Mouse (Mus musculus): ENCODE measurements around the gene Ngly1. TPM values are rescaled to one million over a fixed set of nuclear protein-coding genes. Genes with fewer than 3 reads are reported as not detected.
"Not testable (repeated sequence)": the region's sequence is repeated elsewhere in the genome, so short reads cannot be mapped to it uniquely, and the experiment has no call there.

The Ngly1 gene
- polyA plus RNA-seq, 1 experiment: 45.4 TPM

- H3K4me1 ChIP-seq (replicated peaks; ENCODE audit: control insufficient read depth, insufficient read depth, low read length): no peaks in the 10 kb centered on the region
- H3K27ac ChIP-seq (ENCODE audit: control insufficient read depth, insufficient read depth, low read length): no peak overlapping the region
- no peak for TF ChIP-seq POLR2A (IDR thresholded peaks at IDR 0.05; ENCODE audit: control insufficient read depth, extremely low read depth, insufficient read depth, low read length, poor library complexity)
- TF ChIP-seq CTCF (IDR thresholded peaks at IDR 0.05; ENCODE audit: borderline replicate concordance, control insufficient read depth, extremely low read depth, insufficient read depth, low read length, poor library complexity): no peak
- no peak for DNase-seq
- WGBS: 85% methylated on average over 2 of the region's 2 CpGs
- H3K4me3 ChIP-seq (ENCODE audit: control insufficient read depth, insufficient read depth, low read length): no peak overlapping the region
- no peaks in the 10 kb centered on the region for H3K27me3 ChIP-seq (ENCODE audit: control insufficient read depth, insufficient read depth, low read length)
- peaks cover 14% of the 10 kb centered on the region for H3K36me3 ChIP-seq (ENCODE audit: control insufficient read depth, insufficient read depth, low read length)
Measured at GRCm38 (mm10) chr14:16296816-16297468, 47.9 kb downstream of the Ngly1 start.

- no peak overlapping the region for H3K4me3 ChIP-seq (ENCODE audit: control insufficient read depth, insufficient read depth, low read length)
- H3K27me3 ChIP-seq (ENCODE audit: control insufficient read depth, insufficient read depth, low read length): no peaks in the 10 kb centered on the region
- peaks cover 5% of the 10 kb centered on the region for H3K36me3 ChIP-seq (ENCODE audit: control insufficient read depth, insufficient read depth, low read length)
- 97% methylated on average over 5 of the region's 5 CpGs for WGBS
- H3K27ac ChIP-seq (ENCODE audit: control insufficient read depth, insufficient read depth, low read length): no peak overlapping the region
- TF ChIP-seq CTCF (IDR thresholded peaks at IDR 0.05; ENCODE audit: borderline replicate concordance, control insufficient read depth, extremely low read depth, insufficient read depth, low read length, poor library complexity) (no peak), POLR2A (IDR thresholded peaks at IDR 0.05; ENCODE audit: control insufficient read depth, extremely low read depth, insufficient read depth, low read length, poor library complexity) (no peak)
- no peaks in the 10 kb centered on the region for H3K4me1 ChIP-seq (replicated peaks; ENCODE audit: control insufficient read depth, insufficient read depth, low read length)
- no peak for DNase-seq
Measured at GRCm38 (mm10) chr14:16301735-16302134, 52.7 kb downstream of the Ngly1 start.

- TF ChIP-seq CTCF (IDR thresholded peaks at IDR 0.05; ENCODE audit: borderline replicate concordance, control insufficient read depth, extremely low read depth, insufficient read depth, low read length, poor library complexity) (no peak), POLR2A (IDR thresholded peaks at IDR 0.05; ENCODE audit: control insufficient read depth, extremely low read depth, insufficient read depth, low read length, poor library complexity) (no peak)
- Histone ChIP-seq H3K27me3 (ENCODE audit: control insufficient read depth, insufficient read depth, low read length) (no peaks in the 10 kb centered on the region), H3K36me3 (ENCODE audit: control insufficient read depth, insufficient read depth, low read length) (peaks cover 5% of the 10 kb centered on the region), H3K27ac (ENCODE audit: control insufficient read depth, insufficient read depth, low read length) (no peak overlapping the region), H3K4me3 (ENCODE audit: control insufficient read depth, insufficient read depth, low read length) (no peak overlapping the region), H3K4me1 (replicated peaks; ENCODE audit: control insufficient read depth, insufficient read depth, low read length) (no peaks in the 10 kb centered on the region)
- DNase-seq: no peak
- WGBS: 79% methylated on average over 1 of the region's 1 CpGs
Measured at GRCm38 (mm10) chr14:16302688-16303087, 53.6 kb downstream of the Ngly1 start.

- WGBS: 94% methylated on average over 6 of the region's 6 CpGs
- Histone ChIP-seq H3K4me1 (replicated peaks; ENCODE audit: control insufficient read depth, insufficient read depth, low read length) (no peaks in the 10 kb centered on the region; the same call in 1 of the 2 replicates), H3K4me3 (ENCODE audit: control insufficient read depth, insufficient read depth, low read length) (no peak overlapping the region), H3K27ac (ENCODE audit: control insufficient read depth, insufficient read depth, low read length) (no peak overlapping the region), H3K27me3 (ENCODE audit: control insufficient read depth, insufficient read depth, low read length) (no peaks in the 10 kb centered on the region), H3K36me3 (ENCODE audit: control insufficient read depth, insufficient read depth, low read length) (no peaks in the 10 kb centered on the region)
- DNase-seq: no peak
- TF ChIP-seq CTCF (IDR thresholded peaks at IDR 0.05; ENCODE audit: borderline replicate concordance, control insufficient read depth, extremely low read depth, insufficient read depth, low read length, poor library complexity) (no peak), POLR2A (IDR thresholded peaks at IDR 0.05; ENCODE audit: control insufficient read depth, extremely low read depth, insufficient read depth, low read length, poor library complexity) (no peak)
Measured at GRCm38 (mm10) chr14:16310791-16311190, 61.7 kb downstream of the Ngly1 start.

GRCm38 (mm10) chr14:16312599-16312998, 63.5 kb downstream of the Ngly1 start:
- 62% methylated on average over 1 of the region's 1 CpGs for WGBS
- H3K36me3 ChIP-seq (ENCODE audit: control insufficient read depth, insufficient read depth, low read length): no peaks in the 10 kb centered on the region
- no peak for DNase-seq
- H3K4me1 ChIP-seq (replicated peaks; ENCODE audit: control insufficient read depth, insufficient read depth, low read length): no peaks in the 10 kb centered on the region; the same call in 1 of the 2 replicates
- TF ChIP-seq CTCF (IDR thresholded peaks at IDR 0.05; ENCODE audit: borderline replicate concordance, control insufficient read depth, extremely low read depth, insufficient read depth, low read length, poor library complexity): no peak
- TF ChIP-seq POLR2A (IDR thresholded peaks at IDR 0.05; ENCODE audit: control insufficient read depth, extremely low read depth, insufficient read depth, low read length, poor library complexity): no peak
- H3K27me3 ChIP-seq (ENCODE audit: control insufficient read depth, insufficient read depth, low read length): no peaks in the 10 kb centered on the region
- no peak overlapping the region for H3K4me3 ChIP-seq (ENCODE audit: control insufficient read depth, insufficient read depth, low read length)
- no peak overlapping the region for H3K27ac ChIP-seq (ENCODE audit: control insufficient read depth, insufficient read depth, low read length)

GRCm38 (mm10) chr14:16313073-16313472, 64.0 kb downstream of the Ngly1 start:
- not testable (repeated sequence) for H3K27ac ChIP-seq (ENCODE audit: control insufficient read depth, insufficient read depth, low read length); H3K4me1 ChIP-seq (replicated peaks; ENCODE audit: control insufficient read depth, insufficient read depth, low read length); H3K27me3 ChIP-seq (ENCODE audit: control insufficient read depth, insufficient read depth, low read length); DNase-seq; H3K4me3 ChIP-seq (ENCODE audit: control insufficient read depth, insufficient read depth, low read length); H3K36me3 ChIP-seq (ENCODE audit: control insufficient read depth, insufficient read depth, low read length)
- WGBS: 90% methylated on average over 2 of the region's 2 CpGs

- Histone ChIP-seq H3K4me3 (ENCODE audit: control insufficient read depth, insufficient read depth, low read length) (no peak overlapping the region), H3K27ac (ENCODE audit: control insufficient read depth, insufficient read depth, low read length) (no peak overlapping the region), H3K4me1 (replicated peaks; ENCODE audit: control insufficient read depth, insufficient read depth, low read length) (no peaks in the 10 kb centered on the region; the same call in 1 of the 2 replicates), H3K36me3 (ENCODE audit: control insufficient read depth, insufficient read depth, low read length) (no peaks in the 10 kb centered on the region), H3K27me3 (ENCODE audit: control insufficient read depth, insufficient read depth, low read length) (no peaks in the 10 kb centered on the region)
- 91% methylated on average over 7 of the region's 7 CpGs for WGBS
- TF ChIP-seq CTCF (IDR thresholded peaks at IDR 0.05; ENCODE audit: borderline replicate concordance, control insufficient read depth, extremely low read depth, insufficient read depth, low read length, poor library complexity) (no peak), POLR2A (IDR thresholded peaks at IDR 0.05; ENCODE audit: control insufficient read depth, extremely low read depth, insufficient read depth, low read length, poor library complexity) (no peak)
- DNase-seq: no peak
Measured at GRCm38 (mm10) chr14:16313936-16314521, 64.9 kb downstream of the Ngly1 start.

Data from thymus, adult 2 months (tissue).